Mouse (Mus musculus) CH12.LX (cell line): Measurements from ENCODE around the gene Ppp1r14d.

ENCODE experiments used
- CHD1 ChIP-seq: IDR thresholded peaks from 2 replicates; pipeline ENCODE4 v1.6.1; 2012; ENCODE audit warnings: low read depth, low read length, improper control_type of control experiment, inconsistent platforms
- TCF12 ChIP-seq: IDR thresholded peaks from 2 replicates; pipeline ENCODE4 v1.6.1; 2014; ENCODE audit warnings: low read depth, mild to moderate bottlenecking, inconsistent platforms, low read length, improper control_type of control experiment

DNA sequence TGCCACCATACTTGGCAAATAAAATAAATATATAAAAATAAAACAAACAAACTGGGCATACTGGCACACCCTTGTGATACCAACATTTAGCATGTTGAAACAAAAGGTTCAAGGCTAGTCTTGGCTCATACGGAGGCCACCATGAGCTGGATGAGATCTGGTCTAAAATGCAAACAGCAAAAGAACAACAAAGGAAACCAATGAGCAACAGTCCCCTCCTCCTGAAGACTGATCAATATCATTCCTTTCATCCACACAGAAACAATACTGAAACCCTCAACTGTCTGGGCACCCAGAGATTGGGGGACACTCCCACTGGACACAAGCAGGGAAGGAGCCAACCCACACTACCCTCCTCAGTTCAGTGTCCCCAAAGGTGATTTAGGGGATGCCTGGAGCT, 32.2 kb downstream of the Ppp1r14d start:
- TF ChIP-seq CHD1 (no peak), TCF12 (no peak)
